Mouse (Mus musculus) inflammation-experienced regulatory T-cells (primary cell): ENCODE data around the gene Tmem123. TPM values are rescaled to one million over a fixed set of nuclear protein-coding genes. Genes with fewer than 3 reads are reported as not detected.

Experiments used
- polyA plus RNA-seq, 2 experiments: library from polyadenylated mRNA; unstranded; fragments of 100-300 nt; shearing (Covaris generic); gene quantifications; one replicate each; pipeline ENCODE4 v1.2.1; 2017

Gene Tmem123
- polyA plus RNA-seq = 100 to 1,000 TPM; 263 to 274 TPM

DNA sequence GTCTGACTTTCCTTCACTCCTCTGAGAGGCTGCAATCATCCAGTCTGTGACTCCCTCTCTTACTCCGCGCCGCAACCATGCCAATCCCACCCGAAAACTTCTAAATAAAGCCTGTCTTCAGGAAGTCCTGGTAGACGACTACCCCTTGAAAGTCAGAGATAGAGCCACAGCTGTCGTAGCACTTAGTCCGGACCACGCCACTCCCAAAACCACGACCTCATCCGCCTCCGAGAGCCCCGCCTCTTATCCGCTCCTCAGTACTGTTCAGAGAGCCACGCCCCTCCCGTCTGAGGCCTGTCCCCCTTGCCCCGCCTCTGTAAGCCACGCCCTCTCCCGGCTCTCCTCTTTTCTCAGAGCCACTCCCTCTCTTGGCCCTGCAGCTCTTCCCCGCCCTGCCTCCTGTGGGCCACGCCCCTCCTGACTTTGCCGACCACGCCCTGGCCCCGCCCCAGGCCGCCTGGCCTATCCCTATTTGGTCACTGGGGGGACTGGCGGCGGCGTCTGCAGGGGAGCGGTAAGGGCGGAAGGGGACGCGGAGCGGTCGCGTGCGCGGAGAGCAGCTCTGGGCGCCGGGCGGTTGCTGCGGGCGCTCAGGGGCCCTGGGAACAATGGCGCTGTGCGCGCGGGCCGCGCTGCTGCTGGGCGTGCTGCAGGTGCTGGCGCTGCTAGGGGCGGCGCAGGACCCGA, at the start of gene Tmem123:
Gene Tmem123, plus strand, starts transcription at position 428 of the 687 bp plus-strand sequence.

DNA sequence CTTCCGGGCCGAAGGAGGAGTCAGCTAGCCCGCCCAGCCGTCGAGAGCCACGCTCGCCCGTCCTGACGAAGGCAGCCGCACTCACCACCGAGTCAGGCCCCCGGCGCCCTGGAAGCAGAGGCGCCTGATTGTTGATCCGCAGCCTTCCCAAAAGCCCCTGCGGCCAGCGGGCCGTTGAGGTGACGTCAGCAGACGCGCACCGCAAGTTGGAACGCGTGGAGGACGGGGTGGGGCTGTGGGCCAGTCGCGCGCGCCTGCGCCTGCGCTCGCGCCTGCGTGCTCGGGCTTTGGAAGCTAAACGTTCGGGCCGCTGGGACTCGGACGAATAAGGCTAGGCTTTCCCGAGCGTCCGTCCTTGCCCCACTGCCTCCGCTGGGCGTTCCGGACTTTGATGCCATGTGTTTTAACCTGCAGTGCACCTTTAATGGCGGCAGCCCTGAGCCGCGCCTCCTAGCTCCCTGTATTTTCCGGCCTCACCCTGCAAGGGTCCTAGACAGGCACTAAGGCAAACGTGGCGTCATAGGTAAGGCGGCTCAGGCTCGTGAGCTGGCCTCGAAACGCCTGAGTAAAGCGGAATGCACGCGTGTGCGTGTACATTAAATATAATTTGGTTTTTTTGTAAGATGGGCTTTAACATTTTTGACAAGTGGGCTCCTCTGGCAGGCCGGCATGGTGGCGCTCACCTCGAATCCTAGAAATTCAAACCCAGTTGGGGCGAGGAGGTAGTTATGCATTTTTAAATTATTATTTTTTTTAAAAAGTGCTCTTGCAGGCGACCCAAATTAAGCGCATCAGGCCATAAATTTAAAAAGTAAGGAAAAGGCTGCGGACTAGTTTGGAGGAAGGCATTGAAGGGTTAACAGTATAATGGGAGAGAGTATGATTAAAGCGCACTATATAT, 73.3 kb downstream of the Tmem123 start, which contains the start of gene Birc2:
Gene Birc2, minus strand, starts transcription at position 160 of the 901 bp plus-strand sequence.

Other genes with a start within 250 kb of the Tmem123 start
- 1 to 10 TPM in 1 of 2 experiments, under 1 TPM in 1; 0.31 to 1.6 TPM for gene Mmp8, start 205.6 kb upstream of the Tmem123 start, polyA plus RNA-seq
- gene Mmp27, start 192.6 kb upstream of the Tmem123 start, polyA plus RNA-seq = under 1 TPM; 0.12 to 0.39 TPM
- gene Mmp20, start 135.8 kb upstream of the Tmem123 start, polyA plus RNA-seq = not detected
- gene Mmp7, start 72.0 kb upstream of the Tmem123 start, polyA plus RNA-seq = not detected
- 100 to 1,000 TPM in 1 of 2 experiments, 10 to 100 TPM in 1; 84.6 to 103 TPM for gene Birc2, start 73.0 kb downstream of the Tmem123 start, polyA plus RNA-seq
- 100 to 1,000 TPM; 100 to 110 TPM for gene Birc3, start 109.1 kb downstream of the Tmem123 start, polyA plus RNA-seq
- gene Yap1, start 240.6 kb downstream of the Tmem123 start, polyA plus RNA-seq = 1 to 10 TPM in 1 of 2 experiments, under 1 TPM in 1; 0.17 to 1.0 TPM